Mouse (Mus musculus): Measurements from ENCODE around the gene Ccdc38. TPM values are rescaled to one million over a fixed set of nuclear protein-coding genes. Genes with fewer than 3 reads are reported as not detected.
"Not testable (repeated sequence)": the region's sequence is repeated elsewhere in the genome, so short reads cannot be mapped to it uniquely, and the experiment has no call there.

Ccdc38 gene
- polyA plus RNA-seq, 1 experiment from 2014 or later, result 0.41 TPM

- H3K27me3 ChIP-seq (replicated peaks), result no peaks in the 10 kb centered on the region
- no peak overlapping the region for H3K4me3 ChIP-seq (replicated peaks)
- no peaks in the 10 kb centered on the region for H3K9me3 ChIP-seq (replicated peaks)
- H3K4me1 ChIP-seq, result peaks cover 6% of the 10 kb centered on the region; the same call in 1 of the 2 replicates
- ATAC-seq (ENCODE audit: low FRiP score), result no peak
- no peaks in the 10 kb centered on the region for H3K36me3 ChIP-seq
- H3K4me2 ChIP-seq, result no peak overlapping the region
- H3K27ac ChIP-seq (replicated peaks), result no peak overlapping the region
- no peak overlapping the region for H3K9ac ChIP-seq (replicated peaks)
- 89% methylated on average over 8 of the region's 8 CpGs for WGBS
Observed at GRCm38 (mm10) chr10:93552596-93552995, 12.2 kb downstream of the Ccdc38 start.

GRCm38 (mm10) chr10:93557971-93558370, 17.5 kb downstream of the Ccdc38 start:
- H3K4me3 ChIP-seq (replicated peaks), result not testable (repeated sequence)

GRCm38 (mm10) chr10:93559786-93560185, 19.4 kb downstream of the Ccdc38 start:
- no peaks in the 10 kb centered on the region for H3K9me3 ChIP-seq (replicated peaks)
- H3K27ac ChIP-seq (replicated peaks), result no peak overlapping the region
- no peak overlapping the region for H3K9ac ChIP-seq (replicated peaks)
- H3K4me1 ChIP-seq, result peaks cover 3% of the 10 kb centered on the region; the same call in 1 of the 2 replicates
- no peak overlapping the region for H3K4me2 ChIP-seq
- H3K27me3 ChIP-seq (replicated peaks), result no peaks in the 10 kb centered on the region
- ATAC-seq (ENCODE audit: low FRiP score), result no peak
- no peak overlapping the region for H3K4me3 ChIP-seq (replicated peaks)
- H3K36me3 ChIP-seq, result no peaks in the 10 kb centered on the region
- 50% methylated on average over 9 of the region's 9 CpGs for WGBS

More at GRCm38 (mm10) chr10:93557971-93558370, 17.5 kb downstream of the Ccdc38 start:
- H3K27ac ChIP-seq (replicated peaks); H3K27me3 ChIP-seq (replicated peaks); H3K36me3 ChIP-seq; H3K9ac ChIP-seq (replicated peaks); H3K4me2 ChIP-seq; H3K9me3 ChIP-seq (replicated peaks); H3K4me1 ChIP-seq; ATAC-seq (ENCODE audit: low FRiP score): not testable (repeated sequence)
- WGBS, result 75% methylated on average over 2 of the region's 2 CpGs

- ATAC-seq (ENCODE audit: low FRiP score), result no peak
- H3K27ac ChIP-seq (replicated peaks), result no peak overlapping the region
- H3K9ac ChIP-seq (replicated peaks), result no peak overlapping the region
- H3K36me3 ChIP-seq, result no peaks in the 10 kb centered on the region
- no peaks in the 10 kb centered on the region for H3K9me3 ChIP-seq (replicated peaks)
- H3K4me3 ChIP-seq (replicated peaks), result no peak overlapping the region
- 90% methylated on average over 14 of the region's 14 CpGs for WGBS
- H3K27me3 ChIP-seq (replicated peaks), result no peaks in the 10 kb centered on the region
- no peaks in the 10 kb centered on the region for H3K4me1 ChIP-seq
- H3K4me2 ChIP-seq, result no peak overlapping the region
Observed at GRCm38 (mm10) chr10:93564518-93565090, 24.2 kb downstream of the Ccdc38 start.

- H3K27ac ChIP-seq (replicated peaks), result no peak overlapping the region
- H3K4me1 ChIP-seq, result no peaks in the 10 kb centered on the region
- no peak overlapping the region for H3K4me2 ChIP-seq
- no peaks in the 10 kb centered on the region for H3K36me3 ChIP-seq
- no peaks in the 10 kb centered on the region for H3K27me3 ChIP-seq (replicated peaks)
- H3K9ac ChIP-seq (replicated peaks), result no peak overlapping the region
- no peak for ATAC-seq (ENCODE audit: low FRiP score)
- WGBS, result 89% methylated on average over 10 of the region's 10 CpGs
- no peak overlapping the region for H3K4me3 ChIP-seq (replicated peaks)
- H3K9me3 ChIP-seq (replicated peaks), result no peaks in the 10 kb centered on the region
Observed at GRCm38 (mm10) chr10:93567066-93567465, 26.6 kb downstream of the Ccdc38 start.

GRCm38 (mm10) chr10:93567841-93568566, 27.6 kb downstream of the Ccdc38 start:
- Histone ChIP-seq H3K4me2 (no peak overlapping the region), H3K4me1 (no peaks in the 10 kb centered on the region), H3K36me3 (no peaks in the 10 kb centered on the region), H3K27ac (replicated peaks) (no peak overlapping the region), H3K9me3 (replicated peaks) (no peaks in the 10 kb centered on the region), H3K27me3 (replicated peaks) (no peaks in the 10 kb centered on the region), H3K4me3 (replicated peaks) (no peak overlapping the region), H3K9ac (replicated peaks) (no peak overlapping the region)
- WGBS, result 92% methylated on average over 11 of the region's 11 CpGs
- ATAC-seq (ENCODE audit: low FRiP score), result no peak

GRCm38 (mm10) chr10:93568671-93569070, 28.2 kb downstream of the Ccdc38 start:
- WGBS, result 89% methylated on average over 6 of the region's 6 CpGs
- H3K4me1 ChIP-seq, result no peaks in the 10 kb centered on the region
- H3K9me3 ChIP-seq (replicated peaks), result no peaks in the 10 kb centered on the region
- no peak overlapping the region for H3K9ac ChIP-seq (replicated peaks)
- no peaks in the 10 kb centered on the region for H3K36me3 ChIP-seq
- no peaks in the 10 kb centered on the region for H3K27me3 ChIP-seq (replicated peaks)
- no peak overlapping the region for H3K4me3 ChIP-seq (replicated peaks)
- no peak for ATAC-seq (ENCODE audit: low FRiP score)
- H3K27ac ChIP-seq (replicated peaks), result no peak overlapping the region
- H3K4me2 ChIP-seq, result no peak overlapping the region

GRCm38 (mm10) chr10:93572209-93572608, 31.8 kb downstream of the Ccdc38 start:
- Histone ChIP-seq H3K27me3 (replicated peaks) (no peaks in the 10 kb centered on the region), H3K9me3 (replicated peaks) (no peaks in the 10 kb centered on the region), H3K4me3 (replicated peaks) (no peak overlapping the region), H3K4me1 (no peaks in the 10 kb centered on the region), H3K27ac (replicated peaks) (no peak overlapping the region), H3K9ac (replicated peaks) (no peak overlapping the region), H3K36me3 (no peaks in the 10 kb centered on the region), H3K4me2 (no peak overlapping the region)
- 55% methylated on average over 2 of the region's 2 CpGs for WGBS
- ATAC-seq (ENCODE audit: low FRiP score), result no peak

GRCm38 (mm10) chr10:93574966-93575365, 34.5 kb downstream of the Ccdc38 start:
- 65% methylated on average over 4 of the region's 4 CpGs for WGBS
- Histone ChIP-seq H3K4me1 (no peaks in the 10 kb centered on the region), H3K27me3 (replicated peaks) (no peaks in the 10 kb centered on the region)

GRCm38 (mm10) chr10:93575960-93576359, 35.5 kb downstream of the Ccdc38 start:
- ATAC-seq (ENCODE audit: low FRiP score), result no peak
- 93% methylated on average over 8 of the region's 8 CpGs for WGBS

More at GRCm38 (mm10) chr10:93574966-93575365, 34.5 kb downstream of the Ccdc38 start:
- Histone ChIP-seq H3K9me3 (replicated peaks) (no peaks in the 10 kb centered on the region), H3K36me3 (no peaks in the 10 kb centered on the region), H3K27ac (replicated peaks) (no peak overlapping the region), H3K9ac (replicated peaks) (no peak overlapping the region), H3K4me2 (no peak overlapping the region), H3K4me3 (replicated peaks) (no peak overlapping the region)
- ATAC-seq (ENCODE audit: low FRiP score), result no peak

GRCm38 (mm10) chr10:93577271-93577886, 36.9 kb downstream of the Ccdc38 start:
- H3K9me3 ChIP-seq (replicated peaks), result no peaks in the 10 kb centered on the region
- no peak for ATAC-seq (ENCODE audit: low FRiP score)
- H3K4me1 ChIP-seq, result no peaks in the 10 kb centered on the region
- H3K27me3 ChIP-seq (replicated peaks), result no peaks in the 10 kb centered on the region
- peaks cover 13% of the 10 kb centered on the region for H3K36me3 ChIP-seq
- no peak overlapping the region for H3K4me3 ChIP-seq (replicated peaks)
- no peak overlapping the region for H3K27ac ChIP-seq (replicated peaks)
- no peak overlapping the region for H3K4me2 ChIP-seq
- 69% methylated on average over 13 of the region's 13 CpGs for WGBS
- H3K9ac ChIP-seq (replicated peaks), result no peak overlapping the region

More at GRCm38 (mm10) chr10:93575960-93576359, 35.5 kb downstream of the Ccdc38 start:
- no peak overlapping the region for H3K4me2 ChIP-seq
- H3K4me3 ChIP-seq (replicated peaks), result no peak overlapping the region
- H3K27me3 ChIP-seq (replicated peaks), result no peaks in the 10 kb centered on the region
- no peaks in the 10 kb centered on the region for H3K9me3 ChIP-seq (replicated peaks)
- no peaks in the 10 kb centered on the region for H3K4me1 ChIP-seq
- H3K27ac ChIP-seq (replicated peaks), result no peak overlapping the region
- no peak overlapping the region for H3K9ac ChIP-seq (replicated peaks)
- H3K36me3 ChIP-seq, result peaks cover 2% of the 10 kb centered on the region; the same call in 1 of the 2 replicates

GRCm38 (mm10) chr10:93588796-93589195, 48.4 kb downstream of the Ccdc38 start:
- H3K27ac ChIP-seq (replicated peaks), result peak overlapping the region; percentile 87
- H3K4me3 ChIP-seq (replicated peaks), result peak overlapping the region; percentile 69
- WGBS, result under 1% methylated on average over 11 of the region's 11 CpGs
- H3K36me3 ChIP-seq, result peaks cover 13% of the 10 kb centered on the region
- peak overlapping the region; percentile 71 for H3K9ac ChIP-seq (replicated peaks)
- 0 out of 2 replicates have a peak, but pooled peaks cover 5% of the 10 kb centered on the region for H3K27me3 ChIP-seq (replicated peaks)
- no peaks in the 10 kb centered on the region for H3K9me3 ChIP-seq (replicated peaks)
- peaks cover 18% of the 10 kb centered on the region for H3K4me1 ChIP-seq
- H3K4me2 ChIP-seq, result peak overlapping the region; percentile 66
- ATAC-seq (ENCODE audit: low FRiP score), result peak; percentile 38

All from neural tube, embryonic 15.5 days (tissue).